Mouse (Mus musculus): ENCODE data around the gene Krt6a. TPM values are rescaled to one million over a fixed set of nuclear protein-coding genes. Genes with fewer than 3 reads are reported as not detected.

The Krt6a gene
- total RNA-seq, 2 experiments from 2014 or later, result not detected

Small RNAs within 50 kb of the gene (microRNA-seq; reads per million reads assigned to microRNA genes)
- gene Gm44323 (0 reads per million in 2 experiments), gene Gm44342 (0 reads per million in 2 experiments), gene Gm44383 (0 reads per million in 2 experiments), gene Gm44479 (0 reads per million in 2 experiments)

Other genes starting within 250 kb of the Krt6a start
- gene Krt88, start 246.6 kb downstream of the Krt6a start, total RNA-seq (2021), result not detected
- not detected for gene Krt81, start 230.6 kb downstream of the Krt6a start, total RNA-seq (2021)
- not detected for gene Krt86, start 220.8 kb downstream of the Krt6a start, total RNA-seq (2021)
- gene Krt83, start 202.8 kb downstream of the Krt6a start, total RNA-seq (2021), result not detected
- gene Gm49425, start 177.0 kb downstream of the Krt6a start, total RNA-seq (2021), result not detected
- gene Krt84, start 161.5 kb downstream of the Krt6a start, total RNA-seq (2021), result not detected
- not detected for gene Krt82, start 143.6 kb downstream of the Krt6a start, total RNA-seq (2021)
- gene Krt90, start 131.4 kb downstream of the Krt6a start, total RNA-seq (2021), result not detected
- gene Krt75, start 120.4 kb downstream of the Krt6a start, total RNA-seq (2021), result not detected
- not detected for gene Gm5414, start 66.1 kb downstream of the Krt6a start, total RNA-seq (2021)
- not detected for gene Gm5478, start 46.9 kb downstream of the Krt6a start, total RNA-seq (2021)
- gene Krt6b, start 14.0 kb downstream of the Krt6a start, total RNA-seq (2021), result not detected
- not detected for gene Krt5, start 18.6 kb upstream of the Krt6a start, total RNA-seq (2021)
- not detected for gene Krt71, start 48.8 kb upstream of the Krt6a start, total RNA-seq (2021)
- gene Krt72, start 92.2 kb upstream of the Krt6a start, total RNA-seq (2021), result not detected
- 1 to 10 TPM; 1.7 TPM for gene Krt73, start 108.0 kb upstream of the Krt6a start, total RNA-seq (2021)
- gene Krt2, start 123.9 kb upstream of the Krt6a start, total RNA-seq (2021), result under 1 TPM; 0.28 to 0.67 TPM
- gene Krt1, start 156.5 kb upstream of the Krt6a start, total RNA-seq (2021), result 1 to 10 TPM; 1.7 to 2.6 TPM
- gene Krt77, start 175.4 kb upstream of the Krt6a start, total RNA-seq (2021), result 10 to 100 TPM; 13.4 to 16.9 TPM
- not detected for gene Krt76, start 198.6 kb upstream of the Krt6a start, total RNA-seq (2021)
- gene Krt4, start 230.4 kb upstream of the Krt6a start, total RNA-seq (2021), result not detected
- gene Krt79, start 246.0 kb upstream of the Krt6a start, total RNA-seq (2021), result not detected